Mouse (Mus musculus) C2C12 (cell line): ENCODE results near the gene Dera.

Source experiments
- FOSL1 ChIP-seq: IDR thresholded peaks from one replicate; pipeline ENCODE4 v1.8.0; 2011; ENCODE audit warnings: mild to moderate bottlenecking, low read length; ENCODE audit not compliant: poor library complexity, insufficient read depth, severe bottlenecking
- MYOG ChIP-seq: IDR thresholded peaks from one replicate; pipeline ENCODE4 v1.6.1; 2011; ENCODE audit not compliant: control insufficient read depth, insufficient read length; ENCODE audit errors: extremely low read depth
- USF1 ChIP-seq: IDR thresholded peaks from one replicate; pipeline ENCODE4 v1.6.1; 2011; ENCODE audit warnings: low read depth, mild to moderate bottlenecking, control low read depth, moderate library complexity

- no peak for TF ChIP-seq MYOG
- no peak for TF ChIP-seq FOSL1
- TF ChIP-seq USF1, result no peak
Observed at GRCm38 (mm10) chr6:137829056-137829776, 74.9 kb downstream of the Dera start.
